Mouse (Mus musculus): ENCODE data around the gene Ctr9. TPM values are rescaled to one million over a fixed set of nuclear protein-coding genes. Genes with fewer than 3 reads are reported as not detected.

The Ctr9 gene
- polyA plus RNA-seq, 1 experiment from 2014 or later, result 68.3 TPM

DNA sequence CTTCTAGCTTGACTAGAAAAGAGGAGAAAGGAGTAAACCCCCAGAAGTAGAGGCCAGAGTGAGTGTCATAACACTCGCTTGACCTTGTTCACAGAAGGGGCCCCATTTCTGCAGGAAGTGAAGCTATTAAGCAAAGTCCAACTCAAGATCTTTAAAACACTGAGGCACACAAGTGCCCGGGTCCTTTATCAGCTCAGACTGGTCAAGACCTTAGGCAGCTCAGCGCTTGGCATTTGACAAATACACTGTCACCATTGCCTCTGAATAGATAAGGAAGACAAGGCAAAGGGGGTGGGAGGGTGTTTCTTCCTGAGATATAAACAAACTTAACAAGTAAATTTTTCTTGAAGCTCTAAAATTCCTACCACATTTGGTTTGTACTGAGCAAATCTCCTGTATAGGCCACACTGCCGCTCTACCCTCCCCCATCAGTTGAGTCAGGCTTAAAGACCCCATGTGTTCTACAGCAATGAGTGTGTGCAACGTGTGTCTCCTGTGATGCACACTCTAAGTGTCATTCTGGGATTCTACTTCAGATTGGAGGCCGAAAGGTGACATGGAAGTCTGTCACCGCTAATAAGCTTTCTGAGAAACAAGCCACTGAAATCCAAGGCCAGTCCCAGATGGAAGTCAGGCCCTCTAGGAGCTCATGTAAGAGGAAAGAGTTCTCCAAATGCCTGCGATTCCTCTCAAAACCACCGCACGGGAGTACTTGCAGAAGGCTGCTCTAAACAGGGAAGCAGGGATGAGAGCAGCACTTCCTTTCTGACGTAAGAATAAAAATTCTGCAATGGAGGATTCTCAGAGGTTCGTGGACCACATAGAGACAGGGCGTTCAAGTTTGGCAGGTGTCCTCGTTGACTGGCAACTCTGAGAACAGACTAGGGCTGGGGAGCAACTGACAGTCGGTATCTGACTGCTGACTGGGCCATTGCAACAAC, 29.6 kb upstream of the Ctr9 start:
- no peak overlapping the region for H3K27ac ChIP-seq (replicated peaks)
- ATAC-seq (ENCODE audit: low FRiP score), result no peak
- H3K9ac ChIP-seq (replicated peaks), result no peak overlapping the region
- no peaks in the 10 kb centered on the region for H3K9me3 ChIP-seq (replicated peaks)
- no peak overlapping the region for H3K4me3 ChIP-seq (replicated peaks)
- no peaks in the 10 kb centered on the region for H3K27me3 ChIP-seq (replicated peaks)
- H3K4me2 ChIP-seq, result no peak overlapping the region
- no peaks in the 10 kb centered on the region for H3K36me3 ChIP-seq
- 84% methylated on average over 15 of the region's 15 CpGs for WGBS
- H3K4me1 ChIP-seq, result no peaks in the 10 kb centered on the region

DNA sequence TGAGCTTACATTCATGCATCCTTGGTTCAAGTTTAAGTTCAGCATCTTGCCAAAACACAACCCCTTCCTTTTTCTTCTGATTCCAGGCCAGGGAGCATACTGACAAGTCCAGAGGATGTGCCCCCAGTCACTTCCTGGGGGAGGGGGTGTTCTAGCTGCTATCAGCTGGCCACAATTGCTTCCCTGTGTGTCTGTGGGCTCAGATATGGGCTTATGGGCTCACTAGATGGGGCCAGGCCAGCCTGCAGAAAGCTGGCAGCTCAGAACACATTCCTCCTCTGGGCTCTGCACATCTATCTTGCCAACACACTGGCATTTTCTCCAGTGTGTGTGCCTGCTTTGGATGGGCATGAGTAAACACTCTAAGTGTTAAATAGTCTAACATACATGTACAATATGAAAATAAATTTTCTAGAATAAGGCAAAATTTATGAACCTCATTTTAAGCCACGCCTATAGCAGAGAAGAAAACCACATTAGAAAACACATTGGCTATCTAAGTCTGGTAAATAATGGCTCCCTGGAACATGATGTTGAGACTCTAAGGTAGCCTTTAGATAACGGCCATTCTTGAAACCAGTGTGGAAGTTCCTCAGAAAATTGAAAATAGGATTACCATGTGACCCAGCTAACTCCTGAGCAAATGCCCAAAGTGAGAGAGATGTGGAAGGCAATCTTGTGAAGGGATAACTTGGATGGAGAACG, 24.5 kb upstream of the Ctr9 start:
- no peaks in the 10 kb centered on the region for H3K4me1 ChIP-seq
- H3K9me3 ChIP-seq (replicated peaks), result no peaks in the 10 kb centered on the region
- no peak overlapping the region for H3K9ac ChIP-seq (replicated peaks)
- H3K4me2 ChIP-seq, result no peak overlapping the region
- WGBS, result 93% methylated on average over 3 of the region's 3 CpGs
- H3K4me3 ChIP-seq (replicated peaks), result no peak overlapping the region
- H3K27me3 ChIP-seq (replicated peaks), result no peaks in the 10 kb centered on the region
- H3K27ac ChIP-seq (replicated peaks), result no peak overlapping the region
- no peaks in the 10 kb centered on the region for H3K36me3 ChIP-seq
- no peak for ATAC-seq (ENCODE audit: low FRiP score)

- Histone ChIP-seq H3K27ac (replicated peaks) (no peak overlapping the region), H3K4me1 (0 out of 2 replicates have a peak, but pooled peaks cover 2% of the 10 kb centered on the region), H3K4me3 (replicated peaks) (no peak overlapping the region), H3K9me3 (replicated peaks) (no peaks in the 10 kb centered on the region), H3K9ac (replicated peaks) (no peak overlapping the region), H3K27me3 (replicated peaks) (no peaks in the 10 kb centered on the region), H3K36me3 (no peaks in the 10 kb centered on the region), H3K4me2 (no peak overlapping the region)
- WGBS, result 77% methylated on average over 7 of the region's 7 CpGs
- no peak for ATAC-seq (ENCODE audit: low FRiP score)
Observed at GRCm38 (mm10) chr7:111014039-111014605, 14.6 kb upstream of the Ctr9 start.

GRCm38 (mm10) chr7:111014893-111015292, 13.9 kb upstream of the Ctr9 start:
- ATAC-seq (ENCODE audit: low FRiP score), result peak; percentile 86
- H3K4me2 ChIP-seq, result no peak overlapping the region
- WGBS, result 38% methylated on average over 5 of the region's 5 CpGs
- no peak overlapping the region for H3K4me3 ChIP-seq (replicated peaks)
- 0 out of 2 replicates have a peak, but pooled peaks cover 2% of the 10 kb centered on the region for H3K4me1 ChIP-seq
- H3K36me3 ChIP-seq, result no peaks in the 10 kb centered on the region
- no peaks in the 10 kb centered on the region for H3K9me3 ChIP-seq (replicated peaks)
- no peak overlapping the region for H3K9ac ChIP-seq (replicated peaks)
- H3K27ac ChIP-seq (replicated peaks), result no peak overlapping the region
- no peaks in the 10 kb centered on the region for H3K27me3 ChIP-seq (replicated peaks)

- no peaks in the 10 kb centered on the region for H3K27me3 ChIP-seq (replicated peaks)
- no peaks in the 10 kb centered on the region for H3K36me3 ChIP-seq
- H3K9me3 ChIP-seq (replicated peaks), result no peaks in the 10 kb centered on the region
- no peak overlapping the region for H3K4me2 ChIP-seq
- WGBS, result 75% methylated on average over 5 of the region's 5 CpGs
- no peak for ATAC-seq (ENCODE audit: low FRiP score)
- H3K4me3 ChIP-seq (replicated peaks), result no peak overlapping the region
- H3K4me1 ChIP-seq, result 0 out of 2 replicates have a peak, but pooled peaks cover 2% of the 10 kb centered on the region
- H3K9ac ChIP-seq (replicated peaks), result no peak overlapping the region
- no peak overlapping the region for H3K27ac ChIP-seq (replicated peaks)
Observed at GRCm38 (mm10) chr7:111015731-111016130, 13.0 kb upstream of the Ctr9 start.

DNA sequence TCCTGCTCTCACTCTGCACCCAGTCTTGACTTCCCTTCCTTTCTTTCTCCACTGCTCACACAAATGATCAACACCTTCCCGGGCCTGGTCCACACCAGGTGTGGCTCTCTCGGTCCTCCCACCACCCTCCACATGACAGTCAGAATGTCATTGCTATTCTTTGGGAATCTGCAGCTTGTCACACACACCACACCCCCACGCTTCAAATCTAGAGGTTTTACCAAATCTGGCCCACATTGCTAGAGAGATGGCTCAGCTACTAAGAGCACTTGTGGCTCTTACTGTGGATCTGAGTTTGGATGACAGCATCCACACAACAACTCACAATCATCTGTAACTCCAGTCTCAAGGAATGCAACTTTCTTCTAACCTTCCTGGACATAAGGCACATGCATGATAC, 11.8 kb upstream of the Ctr9 start:
- ATAC-seq (ENCODE audit: low FRiP score), result no peak
- Histone ChIP-seq H3K36me3 (no peaks in the 10 kb centered on the region), H3K4me2 (no peak overlapping the region), H3K9ac (replicated peaks) (no peak overlapping the region), H3K27me3 (replicated peaks) (no peaks in the 10 kb centered on the region), H3K27ac (replicated peaks) (no peak overlapping the region), H3K4me3 (replicated peaks) (no peak overlapping the region), H3K4me1 (0 out of 2 replicates have a peak, but pooled peaks cover 2% of the 10 kb centered on the region), H3K9me3 (replicated peaks) (no peaks in the 10 kb centered on the region)
- 89% methylated on average over 3 of the region's 3 CpGs for WGBS

- Histone ChIP-seq H3K9me3 (replicated peaks) (no peaks in the 10 kb centered on the region), H3K27ac (replicated peaks) (no peak overlapping the region), H3K4me2 (no peak overlapping the region), H3K4me3 (replicated peaks) (no peak overlapping the region), H3K27me3 (replicated peaks) (no peaks in the 10 kb centered on the region), H3K9ac (replicated peaks) (no peak overlapping the region), H3K36me3 (no peaks in the 10 kb centered on the region), H3K4me1 (peaks cover 7% of the 10 kb centered on the region)
- 85% methylated on average over 4 of the region's 4 CpGs for WGBS
- no peak for ATAC-seq (ENCODE audit: low FRiP score)
Observed at GRCm38 (mm10) chr7:111020814-111021213, 7.9 kb upstream of the Ctr9 start.

DNA sequence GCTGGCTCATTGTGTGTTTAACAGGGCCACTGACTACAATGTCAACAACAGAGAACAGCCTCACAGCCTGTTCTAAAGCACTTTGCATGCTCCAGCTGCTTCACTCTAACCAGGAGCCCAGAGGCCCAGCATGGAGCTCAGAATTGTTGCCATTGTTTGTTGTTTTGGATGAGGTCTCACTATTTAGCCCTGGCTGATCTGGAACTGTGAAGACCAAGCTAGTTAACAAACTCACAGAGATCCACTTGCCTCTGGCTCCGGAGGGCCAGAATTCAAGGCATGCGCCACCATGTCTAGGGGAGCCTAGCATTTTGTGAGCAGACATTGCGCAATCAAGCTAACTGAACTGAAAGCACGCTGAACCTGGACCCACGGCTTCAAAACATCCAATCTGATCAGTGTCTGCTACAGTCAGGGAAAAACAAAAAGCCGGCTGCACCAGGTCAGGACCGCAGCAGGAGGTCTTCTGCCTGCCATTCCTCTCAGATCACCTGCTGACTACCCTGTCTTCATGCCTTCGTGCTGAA, 4.6 kb upstream of the Ctr9 start:
- Histone ChIP-seq H3K4me3 (replicated peaks) (no peak overlapping the region), H3K27me3 (replicated peaks) (no peaks in the 10 kb centered on the region), H3K9ac (replicated peaks) (no peak overlapping the region), H3K36me3 (no peaks in the 10 kb centered on the region), H3K27ac (replicated peaks) (peak overlapping the region; percentile 51), H3K4me1 (peaks cover 7% of the 10 kb centered on the region), H3K4me2 (no peak overlapping the region), H3K9me3 (replicated peaks) (no peaks in the 10 kb centered on the region)
- no peak for ATAC-seq (ENCODE audit: low FRiP score)
- 19% methylated on average over 8 of the region's 8 CpGs for WGBS

DNA sequence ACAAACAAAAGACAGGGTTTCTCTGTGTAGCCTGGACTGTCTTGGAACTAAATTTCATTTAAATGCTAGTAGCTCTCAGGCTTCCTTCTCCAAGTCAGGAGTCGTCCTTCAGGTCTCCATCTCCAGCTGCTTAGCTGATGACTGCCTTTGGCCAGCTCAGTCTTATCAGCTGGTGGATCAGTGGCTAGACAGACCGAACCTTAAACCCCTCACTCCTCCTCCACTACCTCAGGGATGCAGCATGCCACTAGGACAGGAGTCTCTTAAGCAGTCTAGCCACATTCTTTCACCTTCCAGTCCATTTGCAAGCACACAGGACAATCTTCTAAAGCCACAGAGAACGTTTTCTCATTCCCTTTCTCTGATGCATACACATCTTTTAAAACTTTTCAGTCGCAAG, 3.8 kb upstream of the Ctr9 start:
- Histone ChIP-seq H3K27ac (replicated peaks) (no peak overlapping the region), H3K4me2 (no peak overlapping the region), H3K4me1 (peaks cover 13% of the 10 kb centered on the region), H3K9ac (replicated peaks) (no peak overlapping the region), H3K4me3 (replicated peaks) (no peak overlapping the region), H3K36me3 (no peaks in the 10 kb centered on the region), H3K27me3 (replicated peaks) (no peaks in the 10 kb centered on the region), H3K9me3 (replicated peaks) (no peaks in the 10 kb centered on the region)
- ATAC-seq (ENCODE audit: low FRiP score), result no peak
- WGBS, result 77% methylated on average over 4 of the region's 4 CpGs

DNA sequence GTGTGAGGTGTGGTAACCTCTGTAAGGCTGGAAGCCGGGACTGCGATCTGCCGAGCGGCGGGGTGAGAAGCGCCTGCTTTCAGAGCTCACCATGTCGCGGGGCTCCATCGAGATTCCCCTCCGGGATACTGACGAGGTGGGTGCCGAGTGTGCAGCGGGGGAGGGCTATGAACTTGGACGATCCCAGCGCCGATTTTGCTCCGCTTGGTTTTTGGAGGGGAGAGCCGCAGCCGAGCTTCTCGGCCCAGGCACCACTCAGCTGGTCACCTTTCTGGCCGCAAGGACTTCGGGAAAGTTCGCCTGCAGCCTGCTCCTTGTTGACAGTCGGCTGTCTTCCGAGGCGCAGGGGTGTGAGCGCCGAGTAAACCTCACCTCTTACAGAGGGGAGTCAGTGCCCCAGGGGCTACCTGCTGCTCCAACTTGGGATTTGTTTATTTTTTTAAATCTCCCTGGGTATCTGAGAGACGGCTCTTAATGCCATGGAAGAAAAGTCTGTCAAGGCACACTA, 349 bp downstream of the Ctr9 start:
- Histone ChIP-seq H3K4me3 (replicated peaks) (peak overlapping the region; percentile 89), H3K9me3 (replicated peaks) (no peaks in the 10 kb centered on the region), H3K27me3 (replicated peaks) (no peaks in the 10 kb centered on the region), H3K27ac (replicated peaks) (peak overlapping the region; percentile 99), H3K36me3 (peaks cover 18% of the 10 kb centered on the region), H3K9ac (replicated peaks) (peak overlapping the region; percentile 80), H3K4me1 (peaks cover 14% of the 10 kb centered on the region), H3K4me2 (peak overlapping the region; percentile 79)
- under 1% methylated on average over 29 of the region's 29 CpGs for WGBS
- peak; percentile 72 for ATAC-seq (ENCODE audit: low FRiP score)

DNA sequence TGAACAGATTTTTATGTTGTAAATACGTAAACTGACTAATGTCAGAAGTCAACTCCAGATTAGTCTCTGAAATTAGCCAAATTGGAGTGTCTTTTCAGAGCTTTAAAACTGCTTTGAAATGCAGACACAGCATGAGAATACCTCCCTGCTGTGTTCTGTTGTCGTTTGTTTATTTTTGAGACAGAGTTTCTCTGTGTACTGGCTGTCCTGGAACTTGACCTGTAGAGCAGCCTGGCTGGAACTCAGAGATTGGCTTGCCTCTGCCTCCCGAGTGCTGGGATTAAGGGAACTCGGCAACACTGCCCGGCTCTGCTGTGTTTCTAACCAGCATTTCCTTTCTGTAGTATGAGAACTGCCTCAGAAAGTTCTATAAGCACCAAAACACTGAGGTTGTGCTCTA, 20.2 kb downstream of the Ctr9 start:
- Histone ChIP-seq H3K27ac (replicated peaks) (no peak overlapping the region), H3K9ac (replicated peaks) (no peak overlapping the region), H3K4me2 (no peak overlapping the region), H3K4me1 (no peaks in the 10 kb centered on the region), H3K36me3 (peaks cover 87% of the 10 kb centered on the region), H3K27me3 (replicated peaks) (no peaks in the 10 kb centered on the region), H3K4me3 (replicated peaks) (no peak overlapping the region), H3K9me3 (replicated peaks) (no peaks in the 10 kb centered on the region)
- whole genome bisulfite sequencing, result 89% methylated on average over 5 of the region's 5 CpGs
- no peak for ATAC-seq (ENCODE audit: low FRiP score)
